Mouse (Mus musculus): ENCODE results near the gene Antxr1. TPM values are rescaled to one million over a fixed set of nuclear protein-coding genes. Genes with fewer than 3 reads are reported as not detected.

Gene Antxr1
- polyA plus RNA-seq, 1 experiment from 2014 or later = 3.6 TPM

- DNase-seq (ENCODE audit: low spot score) = no peak
- H3K4me3 ChIP-seq = no peak overlapping the region
- H3K9me3 ChIP-seq (replicated peaks) = no peaks in the 10 kb centered on the region
- H3K27me3 ChIP-seq (ENCODE audit: low read depth, poor library complexity, severe bottlenecking) = no peaks in the 10 kb centered on the region
- H3K36me3 ChIP-seq = no peaks in the 10 kb centered on the region
- no peaks in the 10 kb centered on the region for H3K4me1 ChIP-seq
- WGBS = 79% methylated on average over 4 of the region's 4 CpGs
- H3K27ac ChIP-seq (replicated peaks) = no peak overlapping the region
Measured at GRCm38 (mm10) chr6:87119975-87120374, 215.6 kb downstream of the Antxr1 start.

- H3K36me3 ChIP-seq = no peaks in the 10 kb centered on the region
- 92% methylated on average over 20 of the region's 20 CpGs for WGBS
- H3K27me3 ChIP-seq (ENCODE audit: low read depth, poor library complexity, severe bottlenecking) = no peaks in the 10 kb centered on the region
- no peak for DNase-seq (ENCODE audit: low spot score)
- no peaks in the 10 kb centered on the region for H3K4me1 ChIP-seq
- no peaks in the 10 kb centered on the region for H3K9me3 ChIP-seq (replicated peaks)
- no peak overlapping the region for H3K27ac ChIP-seq (replicated peaks)
- H3K4me3 ChIP-seq = no peak overlapping the region
Measured at GRCm38 (mm10) chr6:87119066-87119837, 216.4 kb downstream of the Antxr1 start.

- Histone ChIP-seq H3K4me1 (no peaks in the 10 kb centered on the region), H3K27me3 (ENCODE audit: low read depth, poor library complexity, severe bottlenecking) (no peaks in the 10 kb centered on the region), H3K27ac (replicated peaks) (no peak overlapping the region), H3K9me3 (replicated peaks) (no peaks in the 10 kb centered on the region), H3K4me3 (no peak overlapping the region), H3K36me3 (no peaks in the 10 kb centered on the region)
- 88% methylated on average over 7 of the region's 7 CpGs for WGBS
- DNase-seq (ENCODE audit: low spot score) = no peak
Measured at GRCm38 (mm10) chr6:87116596-87116995, 219.0 kb downstream of the Antxr1 start.

- Histone ChIP-seq H3K4me3 (no peak overlapping the region), H3K4me1 (no peaks in the 10 kb centered on the region), H3K9me3 (replicated peaks) (no peaks in the 10 kb centered on the region), H3K27me3 (ENCODE audit: low read depth, poor library complexity, severe bottlenecking) (no peaks in the 10 kb centered on the region), H3K27ac (replicated peaks) (no peak overlapping the region), H3K36me3 (no peaks in the 10 kb centered on the region)
- WGBS = 85% methylated on average over 2 of the region's 2 CpGs
- DNase-seq (ENCODE audit: low spot score) = no peak
Measured at GRCm38 (mm10) chr6:87115981-87116380, 219.6 kb downstream of the Antxr1 start.

- H3K27me3 ChIP-seq (ENCODE audit: low read depth, poor library complexity, severe bottlenecking) = no peaks in the 10 kb centered on the region
- no peak overlapping the region for H3K27ac ChIP-seq (replicated peaks)
- no peak overlapping the region for H3K4me3 ChIP-seq
- no peaks in the 10 kb centered on the region for H3K36me3 ChIP-seq
- no peak for DNase-seq (ENCODE audit: low spot score)
- no peaks in the 10 kb centered on the region for H3K4me1 ChIP-seq
- 83% methylated on average over 6 of the region's 6 CpGs for WGBS
- no peaks in the 10 kb centered on the region for H3K9me3 ChIP-seq (replicated peaks)
Measured at GRCm38 (mm10) chr6:87112125-87112524, 223.5 kb downstream of the Antxr1 start.

- H3K27ac ChIP-seq (replicated peaks) = no peak overlapping the region
- H3K27me3 ChIP-seq (ENCODE audit: low read depth, poor library complexity, severe bottlenecking) = no peaks in the 10 kb centered on the region
- no peaks in the 10 kb centered on the region for H3K9me3 ChIP-seq (replicated peaks)
- no peak overlapping the region for H3K4me3 ChIP-seq
- H3K4me1 ChIP-seq = no peaks in the 10 kb centered on the region
- no peak for DNase-seq (ENCODE audit: low spot score)
- no peaks in the 10 kb centered on the region for H3K36me3 ChIP-seq
- WGBS = 86% methylated on average over 1 of the region's 1 CpGs
Measured at GRCm38 (mm10) chr6:87111493-87111892, 224.1 kb downstream of the Antxr1 start.

GRCm38 (mm10) chr6:87104123-87104796, 231.4 kb downstream of the Antxr1 start, which contains the start of gene D6Ertd527e:
TSS of gene D6Ertd527e (plus strand) at chr6:87104746.
- 87% methylated on average over 11 of the region's 11 CpGs for WGBS
- Histone ChIP-seq H3K27ac (replicated peaks) (no peak within 1 kb of the TSS), H3K36me3 (no peaks in the 10 kb centered on the region), H3K9me3 (replicated peaks) (no peaks in the 10 kb centered on the region), H3K4me3 (no peak within 1 kb of the TSS), H3K27me3 (ENCODE audit: low read depth, poor library complexity, severe bottlenecking) (no peaks in the 10 kb centered on the region), H3K4me1 (peaks cover 32% of the 10 kb centered on the region)
- no peak for DNase-seq (ENCODE audit: low spot score)

- H3K4me1 ChIP-seq = peaks cover 38% of the 10 kb centered on the region
- no peak for DNase-seq (ENCODE audit: low spot score)
- 83% methylated on average over 1 of the region's 1 CpGs for whole genome bisulfite sequencing
- H3K27ac ChIP-seq (replicated peaks) = 0 out of 2 replicates have a peak overlapping the region, but pooled peaks have one; percentile 2
- no peaks in the 10 kb centered on the region for H3K9me3 ChIP-seq (replicated peaks)
- H3K27me3 ChIP-seq (ENCODE audit: low read depth, poor library complexity, severe bottlenecking) = no peaks in the 10 kb centered on the region
- H3K36me3 ChIP-seq = no peaks in the 10 kb centered on the region
- H3K4me3 ChIP-seq = no peak overlapping the region
Measured at GRCm38 (mm10) chr6:87103314-87103713, 232.3 kb downstream of the Antxr1 start.

GRCm38 (mm10) chr6:87102421-87102911, 233.2 kb downstream of the Antxr1 start:
- H3K27me3 ChIP-seq (ENCODE audit: low read depth, poor library complexity, severe bottlenecking) = no peaks in the 10 kb centered on the region
- H3K36me3 ChIP-seq = no peaks in the 10 kb centered on the region
- peaks cover 38% of the 10 kb centered on the region for H3K4me1 ChIP-seq
- H3K27ac ChIP-seq (replicated peaks) = peak overlapping the region; percentile 55; the same call in 1 of the 2 replicates
- no peak overlapping the region for H3K4me3 ChIP-seq
- H3K9me3 ChIP-seq (replicated peaks) = no peaks in the 10 kb centered on the region
- 36% methylated on average over 7 of the region's 7 CpGs for WGBS
- no peak for DNase-seq (ENCODE audit: low spot score)

- Histone ChIP-seq H3K27ac (replicated peaks) (peak overlapping the region; percentile 55; the same call in 1 of the 2 replicates), H3K9me3 (replicated peaks) (no peaks in the 10 kb centered on the region), H3K36me3 (no peaks in the 10 kb centered on the region), H3K4me1 (peaks cover 38% of the 10 kb centered on the region), H3K27me3 (ENCODE audit: low read depth, poor library complexity, severe bottlenecking) (no peaks in the 10 kb centered on the region), H3K4me3 (no peak overlapping the region)
- 37% methylated on average over 4 of the region's 4 CpGs for WGBS
- no peak for DNase-seq (ENCODE audit: low spot score)
Measured at GRCm38 (mm10) chr6:87101955-87102353, 233.7 kb downstream of the Antxr1 start.

GRCm38 (mm10) chr6:87101281-87101954, 234.2 kb downstream of the Antxr1 start:
- WGBS = 16% methylated on average over 12 of the region's 12 CpGs
- Histone ChIP-seq H3K4me1 (peaks cover 38% of the 10 kb centered on the region), H3K27me3 (ENCODE audit: low read depth, poor library complexity, severe bottlenecking) (no peaks in the 10 kb centered on the region), H3K36me3 (no peaks in the 10 kb centered on the region), H3K4me3 (peak overlapping the region; percentile 41), H3K27ac (replicated peaks) (peak overlapping the region; percentile 76), H3K9me3 (replicated peaks) (no peaks in the 10 kb centered on the region)
- peak; percentile 81 for DNase-seq (ENCODE audit: low spot score)

GRCm38 (mm10) chr6:87100297-87101020, 235.2 kb downstream of the Antxr1 start:
- Histone ChIP-seq H3K4me1 (peaks cover 38% of the 10 kb centered on the region), H3K27ac (replicated peaks) (no peak overlapping the region), H3K27me3 (ENCODE audit: low read depth, poor library complexity, severe bottlenecking) (no peaks in the 10 kb centered on the region), H3K9me3 (replicated peaks) (no peaks in the 10 kb centered on the region), H3K4me3 (no peak overlapping the region), H3K36me3 (no peaks in the 10 kb centered on the region)
- 92% methylated on average over 9 of the region's 9 CpGs for WGBS
- DNase-seq (ENCODE audit: low spot score) = no peak
